Mouse (Mus musculus): ENCODE results near the gene Rmnd1. TPM values are rescaled to one million over a fixed set of nuclear protein-coding genes. Genes with fewer than 3 reads are reported as not detected.

Gene Rmnd1
- polyA plus RNA-seq, 1 experiment, result not detected

DNA sequence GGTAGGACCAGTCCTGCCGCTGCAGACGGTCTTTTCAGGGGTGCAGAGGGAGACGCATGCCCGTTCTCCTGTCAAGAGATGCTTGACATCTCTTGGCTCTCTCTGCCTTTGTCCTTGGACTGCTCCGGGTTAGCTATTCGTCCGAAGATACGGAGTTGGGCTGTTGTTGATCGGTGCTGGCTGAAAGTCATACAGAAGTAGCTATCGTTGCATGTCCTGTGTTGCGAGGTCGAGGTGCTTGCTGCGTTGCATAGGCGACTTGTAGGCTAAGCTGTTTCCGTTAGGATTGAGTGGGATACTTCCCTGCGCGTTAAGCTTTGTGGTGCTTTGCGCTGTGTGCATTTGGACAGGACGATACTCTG is 43.8 kb downstream of the Rmnd1 start:
- peaks cover 10% of the 10 kb centered on the region for H3K4me1 ChIP-seq (ENCODE audit: control insufficient read depth, insufficient read depth, low read length)
- H3K27ac ChIP-seq (ENCODE audit: insufficient read depth, low read depth, low read length), result peak overlapping the region; percentile 0; the same call in 1 of the 2 replicates
- peak; percentile 29; the same call in 1 of the 2 replicates for TF ChIP-seq CTCF (IDR thresholded peaks at IDR 0.05; ENCODE audit: insufficient read depth, low read depth, low read length)
- no peak for TF ChIP-seq POLR2A (IDR thresholded peaks at IDR 0.05; ENCODE audit: insufficient read depth, low read depth, low read length)
- H3K4me3 ChIP-seq (ENCODE audit: insufficient read depth, low read depth, low read length), result peak overlapping the region; percentile 95
- WGBS, result 0% methylated on average over 19 of the region's 19 CpGs

DNA sequence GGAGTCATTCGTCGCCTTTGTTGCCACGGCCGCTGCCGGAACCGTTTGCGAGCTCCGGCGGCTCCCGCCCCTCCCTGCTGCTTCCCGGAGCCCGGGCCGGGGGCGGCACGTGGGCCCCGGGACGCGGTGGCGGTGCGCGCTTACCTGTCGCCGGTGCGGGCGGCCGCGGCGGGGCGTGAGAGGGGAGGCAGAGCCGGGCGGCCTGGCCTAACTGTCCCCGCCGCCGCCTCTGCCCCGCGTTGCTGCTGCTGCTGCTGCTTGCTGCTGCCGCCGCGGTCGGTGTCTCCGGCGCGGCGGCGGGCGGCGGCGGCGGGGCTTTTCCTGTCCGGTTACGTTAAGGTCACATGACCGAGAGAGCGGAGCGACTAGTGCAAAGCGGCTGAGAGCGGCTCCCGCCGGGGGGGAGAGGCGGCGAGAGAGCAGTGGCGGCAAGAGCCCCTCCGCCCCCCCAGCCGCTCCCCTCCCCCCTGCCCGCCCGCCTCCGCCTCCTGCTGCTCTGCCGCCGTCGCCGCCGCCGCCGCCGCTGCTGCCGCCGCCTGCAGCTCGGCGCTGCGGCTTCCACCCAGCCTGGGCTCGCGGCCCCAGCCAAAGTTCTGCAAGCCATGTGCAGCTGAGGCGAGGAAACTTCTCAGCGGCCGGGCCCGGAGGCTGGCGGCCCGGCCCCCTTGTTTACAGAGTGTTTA is 44.3 kb downstream of the Rmnd1 start, which contains the start of gene Zbtb2:
Zbtb2 (minus strand) TSS at position 408 of the 683 bp plus-strand sequence.
- WGBS, result under 1% methylated on average over 77 of the region's 87 CpGs
- TF ChIP-seq CTCF (IDR thresholded peaks at IDR 0.05; ENCODE audit: insufficient read depth, low read depth, low read length) (no peak), POLR2A (IDR thresholded peaks at IDR 0.05; ENCODE audit: insufficient read depth, low read depth, low read length) (no peak)
- H3K4me3 ChIP-seq (ENCODE audit: insufficient read depth, low read depth, low read length), result peak within 1 kb of the TSS; percentile 95
- H3K27ac ChIP-seq (ENCODE audit: insufficient read depth, low read depth, low read length), result peak within 1 kb of the TSS; percentile 94
- peaks cover 11% of the 10 kb centered on the region for H3K4me1 ChIP-seq (ENCODE audit: control insufficient read depth, insufficient read depth, low read length)

DNA sequence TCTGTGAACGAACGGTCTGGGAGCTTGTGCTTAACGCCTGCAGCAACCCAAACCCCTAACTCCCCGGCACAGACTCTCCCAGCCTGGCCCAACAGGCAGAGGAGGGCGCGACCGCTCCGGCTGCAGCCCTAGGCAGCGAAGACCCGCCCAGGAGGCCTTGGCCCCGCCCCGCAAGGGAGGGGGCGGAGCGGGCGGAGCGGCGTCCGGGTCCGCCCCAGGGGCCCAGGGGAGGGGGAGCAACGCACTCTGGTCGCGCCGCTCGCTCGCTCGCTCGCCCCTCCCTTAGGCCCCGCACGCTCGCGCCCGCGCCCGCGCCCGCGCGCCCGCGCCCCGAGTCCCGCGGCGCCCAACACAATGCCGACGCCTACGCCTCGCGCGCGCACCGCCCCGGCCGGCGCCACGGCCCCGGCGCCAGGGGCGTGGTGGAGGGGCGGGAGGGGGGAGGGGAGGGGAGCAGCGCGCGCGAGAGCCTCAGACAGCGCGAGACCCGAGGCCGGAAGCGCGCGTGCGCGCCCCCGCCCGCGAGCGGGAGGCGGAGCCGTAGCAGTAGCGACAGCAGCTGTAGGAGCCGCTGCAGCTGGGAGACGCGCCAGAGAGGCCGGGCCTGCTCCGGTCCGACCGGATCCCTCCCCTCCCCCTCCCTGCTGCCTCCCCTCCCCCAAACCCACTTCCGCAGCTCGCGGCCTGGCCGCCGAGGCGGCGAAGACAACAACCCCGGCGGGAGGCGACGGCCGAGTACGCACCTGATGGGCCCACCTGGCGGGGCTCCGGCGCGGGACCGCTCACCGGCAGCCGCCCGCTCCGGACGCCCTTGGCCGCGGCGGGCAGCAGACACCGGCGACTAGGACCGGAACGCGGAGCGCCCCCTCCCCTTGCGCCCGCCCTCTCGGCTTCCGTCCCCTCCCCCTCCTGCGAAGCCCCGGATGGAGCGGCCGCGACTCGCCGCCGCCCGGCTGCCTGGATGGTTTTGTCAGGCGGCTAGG is 45.3 kb downstream of the Rmnd1 start:
- Histone ChIP-seq H3K4me3 (ENCODE audit: insufficient read depth, low read depth, low read length) (peak overlapping the region; percentile 95), H3K27ac (ENCODE audit: insufficient read depth, low read depth, low read length) (peak overlapping the region; percentile 94), H3K4me1 (ENCODE audit: control insufficient read depth, insufficient read depth, low read length) (peaks cover 9% of the 10 kb centered on the region)
- WGBS, result 1% methylated on average over 64 of the region's 133 CpGs
- TF ChIP-seq POLR2A (IDR thresholded peaks at IDR 0.05; ENCODE audit: insufficient read depth, low read depth, low read length), result peak; percentile 58
- TF ChIP-seq CTCF (IDR thresholded peaks at IDR 0.05; ENCODE audit: insufficient read depth, low read depth, low read length), result no peak

DNA sequence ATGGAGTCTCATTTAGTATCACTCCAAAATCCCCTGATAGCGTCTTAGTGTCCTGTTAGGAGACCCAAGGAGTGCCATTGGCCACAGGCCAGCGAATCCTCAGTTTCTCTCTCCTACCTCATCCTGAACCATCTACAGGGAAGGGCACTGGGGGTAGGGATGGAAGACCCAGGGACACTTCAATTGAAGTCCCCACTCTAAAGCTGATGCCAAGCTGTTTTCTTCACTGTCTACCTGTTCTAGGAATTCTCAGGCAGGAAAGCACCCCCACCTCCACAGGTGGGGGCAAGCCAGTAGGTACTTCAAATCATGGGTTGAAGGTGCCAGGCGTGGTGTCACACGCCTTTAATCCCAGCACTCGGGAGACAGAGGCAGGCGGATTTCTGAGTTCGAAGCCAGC is 47.9 kb downstream of the Rmnd1 start:
- H3K27ac ChIP-seq (ENCODE audit: insufficient read depth, low read depth, low read length), result no peak overlapping the region
- 95% methylated on average over 7 of the region's 7 CpGs for WGBS
- TF ChIP-seq POLR2A (IDR thresholded peaks at IDR 0.05; ENCODE audit: insufficient read depth, low read depth, low read length) (no peak), CTCF (IDR thresholded peaks at IDR 0.05; ENCODE audit: insufficient read depth, low read depth, low read length) (no peak)
- H3K4me1 ChIP-seq (ENCODE audit: control insufficient read depth, insufficient read depth, low read length), result peaks cover 2% of the 10 kb centered on the region; the same call in 1 of the 2 replicates
- no peak overlapping the region for H3K4me3 ChIP-seq (ENCODE audit: insufficient read depth, low read depth, low read length)

DNA sequence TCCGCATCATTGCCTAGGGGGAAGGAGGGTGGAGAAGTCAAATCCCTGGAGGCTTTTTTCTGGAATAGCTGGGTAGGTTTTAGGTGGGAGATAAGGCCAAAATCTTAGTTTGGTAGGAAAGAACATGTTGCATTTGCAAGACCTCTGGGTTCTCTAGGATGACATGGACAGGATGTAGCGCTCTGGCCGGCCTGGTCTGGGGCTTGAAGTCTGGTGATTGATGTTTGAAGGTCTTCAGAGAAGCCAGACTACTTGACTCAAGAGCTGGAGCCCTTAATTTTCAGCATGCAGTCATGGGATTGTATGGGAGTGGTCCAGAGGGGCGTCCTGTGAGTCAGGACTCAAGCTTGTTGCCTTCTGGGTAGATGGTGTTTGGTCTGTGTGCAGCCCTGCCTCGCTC is 51.4 kb downstream of the Rmnd1 start:
- Histone ChIP-seq H3K4me1 (ENCODE audit: control insufficient read depth, insufficient read depth, low read length) (peaks cover 2% of the 10 kb centered on the region; the same call in 1 of the 2 replicates), H3K4me3 (ENCODE audit: insufficient read depth, low read depth, low read length) (no peak overlapping the region), H3K27ac (ENCODE audit: insufficient read depth, low read depth, low read length) (no peak overlapping the region)
- TF ChIP-seq POLR2A (IDR thresholded peaks at IDR 0.05; ENCODE audit: insufficient read depth, low read depth, low read length) (no peak), CTCF (IDR thresholded peaks at IDR 0.05; ENCODE audit: insufficient read depth, low read depth, low read length) (no peak)
- 91% methylated on average over 5 of the region's 5 CpGs for WGBS

DNA sequence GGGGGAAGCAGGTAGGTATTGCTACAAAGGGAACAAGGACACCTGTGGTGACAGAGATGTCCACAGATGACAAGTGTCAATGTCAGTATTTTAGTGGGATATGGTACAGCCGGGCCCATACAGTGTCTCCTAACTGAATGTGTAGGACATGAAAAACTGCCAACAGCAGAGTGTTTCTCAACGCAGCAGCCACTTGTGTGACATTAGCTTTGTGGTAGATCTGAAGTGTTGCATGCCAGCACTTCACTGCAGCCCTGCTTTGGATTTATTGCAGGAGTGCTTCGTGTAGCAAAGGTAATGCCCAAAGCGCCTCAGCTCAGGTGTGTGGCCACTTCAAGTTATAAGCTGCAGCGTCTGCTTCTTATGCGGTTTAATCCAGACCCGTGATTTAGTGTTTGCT is 55.3 kb downstream of the Rmnd1 start:
- TF ChIP-seq CTCF (IDR thresholded peaks at IDR 0.05; ENCODE audit: insufficient read depth, low read depth, low read length), result no peak
- no peak for TF ChIP-seq POLR2A (IDR thresholded peaks at IDR 0.05; ENCODE audit: insufficient read depth, low read depth, low read length)
- Histone ChIP-seq H3K27ac (ENCODE audit: insufficient read depth, low read depth, low read length) (no peak overlapping the region), H3K4me1 (ENCODE audit: control insufficient read depth, insufficient read depth, low read length) (no peaks in the 10 kb centered on the region; the same call in 1 of the 2 replicates), H3K4me3 (ENCODE audit: insufficient read depth, low read depth, low read length) (no peak overlapping the region)
- WGBS, result 87% methylated on average over 7 of the region's 7 CpGs

DNA sequence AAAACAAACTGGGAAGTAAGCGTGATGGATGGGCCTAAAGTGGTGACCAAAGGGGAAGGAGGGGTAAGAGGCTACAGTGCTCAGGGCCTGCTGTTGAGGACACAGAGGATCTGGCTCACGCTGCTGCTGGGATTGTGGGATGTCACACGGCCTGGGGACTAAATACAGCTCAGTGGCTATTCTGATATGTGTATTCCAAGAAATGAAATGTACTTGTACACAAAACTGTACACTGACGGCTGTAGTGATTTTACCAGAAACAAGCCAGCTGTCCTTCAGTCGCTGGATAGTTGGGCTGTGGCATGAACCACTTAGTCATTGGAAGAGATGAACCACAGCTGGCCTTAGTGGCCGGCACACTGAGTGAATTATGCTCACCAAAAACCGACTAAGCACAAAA is 55.7 kb downstream of the Rmnd1 start:
- no peak overlapping the region for H3K4me3 ChIP-seq (ENCODE audit: insufficient read depth, low read depth, low read length)
- WGBS, result 75% methylated on average over 7 of the region's 7 CpGs
- TF ChIP-seq CTCF (IDR thresholded peaks at IDR 0.05; ENCODE audit: insufficient read depth, low read depth, low read length) (no peak), POLR2A (IDR thresholded peaks at IDR 0.05; ENCODE audit: insufficient read depth, low read depth, low read length) (no peak)

DNA sequence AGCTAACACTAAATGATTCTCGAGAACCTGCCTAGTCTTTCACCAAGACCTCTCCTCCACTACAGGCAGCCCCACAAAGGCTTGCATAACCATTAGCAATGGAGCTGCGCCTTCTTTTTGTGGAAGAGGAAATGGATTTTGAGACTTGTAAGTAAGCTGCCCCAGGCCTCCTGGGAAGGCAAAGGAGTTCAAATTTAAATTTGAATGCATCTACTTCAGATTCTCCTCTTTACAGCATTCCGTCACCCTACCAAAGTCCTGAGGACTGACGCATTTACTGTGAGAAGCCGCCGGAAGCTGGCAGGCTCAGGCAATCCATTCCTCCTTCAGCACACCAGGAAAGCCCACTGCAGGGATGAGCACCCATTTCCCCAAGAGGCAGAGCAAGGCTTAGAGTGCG is 56.9 kb downstream of the Rmnd1 start:
- WGBS, result 59% methylated on average over 7 of the region's 7 CpGs
- Histone ChIP-seq H3K4me1 (ENCODE audit: control insufficient read depth, insufficient read depth, low read length) (no peaks in the 10 kb centered on the region; the same call in 1 of the 2 replicates), H3K4me3 (ENCODE audit: insufficient read depth, low read depth, low read length) (no peak overlapping the region), H3K27ac (ENCODE audit: insufficient read depth, low read depth, low read length) (no peak overlapping the region)
- TF ChIP-seq CTCF (IDR thresholded peaks at IDR 0.05; ENCODE audit: insufficient read depth, low read depth, low read length) (no peak), POLR2A (IDR thresholded peaks at IDR 0.05; ENCODE audit: insufficient read depth, low read depth, low read length) (no peak)

More for the DNA sequence above, 55.7 kb downstream of the Rmnd1 start:
- H3K4me1 ChIP-seq (ENCODE audit: control insufficient read depth, insufficient read depth, low read length), result no peaks in the 10 kb centered on the region; the same call in 1 of the 2 replicates
- H3K27ac ChIP-seq (ENCODE audit: insufficient read depth, low read depth, low read length), result no peak overlapping the region
